Mouse (Mus musculus): Measurements from ENCODE around the gene Ing1.

Ing1 gene

DNA sequence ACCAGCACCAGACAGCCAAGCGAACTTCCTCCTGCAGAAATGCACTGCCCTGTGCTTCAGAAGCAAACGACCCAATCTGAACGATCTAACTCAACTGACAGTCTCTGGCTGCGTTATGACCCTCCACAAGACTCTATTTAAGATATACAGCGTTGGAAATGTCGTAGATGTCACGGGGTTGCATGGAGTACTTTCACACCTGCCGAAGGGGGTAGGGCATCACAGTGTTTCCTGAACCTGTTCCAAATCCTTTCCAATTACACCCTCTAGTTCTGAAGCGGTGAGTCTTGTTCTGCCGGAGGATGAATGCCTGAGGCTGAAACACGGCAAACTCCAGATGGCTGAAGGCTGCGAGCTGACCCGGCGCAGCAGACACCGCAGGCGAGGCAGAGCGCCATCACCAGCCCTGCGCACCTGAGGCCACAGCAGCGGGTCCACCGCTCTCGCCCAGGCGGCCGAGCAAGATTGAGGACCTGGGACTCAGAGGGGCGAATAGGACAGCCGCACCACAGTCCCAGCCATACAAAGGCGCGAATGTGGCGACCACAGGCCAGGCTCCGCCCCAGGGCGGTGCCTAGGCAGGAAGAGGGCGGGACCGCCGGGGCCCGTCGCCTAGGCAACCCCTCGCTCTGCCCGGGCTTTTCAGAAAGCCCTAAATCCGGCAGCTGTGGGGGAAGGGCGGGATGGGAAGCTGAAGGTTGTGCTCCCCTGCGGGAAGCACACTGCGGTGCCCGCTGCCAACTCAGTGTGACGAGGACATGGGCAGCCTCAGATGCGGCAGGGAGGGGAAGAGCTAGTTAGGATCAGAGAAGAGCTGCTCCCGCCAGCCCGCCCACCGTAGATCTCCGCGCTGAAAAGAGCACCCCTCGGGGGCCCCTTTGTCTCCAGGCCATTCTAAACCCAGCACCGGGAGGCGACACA, at the start of gene Ing1:
Ing1 (plus strand) TSS at position 773 of the 921 bp plus-strand sequence.
- peak; percentile 95 for DNase-seq (ENCODE audit: low read depth, low spot score)

DNA sequence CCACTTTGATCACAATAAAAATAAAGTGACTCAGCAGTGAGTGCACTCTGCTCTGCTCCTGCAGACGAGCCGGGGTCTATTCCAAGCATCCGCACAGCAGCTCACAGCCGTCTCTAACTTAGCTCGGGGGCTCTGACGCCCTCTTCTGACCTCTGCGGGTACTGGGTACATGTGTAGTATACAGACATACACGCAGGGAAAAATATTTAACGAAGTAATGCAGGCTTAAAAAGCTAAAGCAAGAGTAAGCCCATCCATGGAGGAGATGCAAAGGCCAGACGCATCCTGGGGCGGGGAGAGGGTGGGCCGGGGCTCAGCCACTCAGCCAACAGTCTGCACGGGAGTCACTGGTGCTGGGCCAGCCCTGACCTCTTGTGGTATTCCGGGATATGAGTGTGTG, 49.3 kb upstream of the Ing1 start:
- no peak for DNase-seq (ENCODE audit: low read depth, low spot score)

- DNase-seq (ENCODE audit: low read depth, low spot score) = no peak
Observed at GRCm38 (mm10) chr8:11506802-11507201, 48.6 kb upstream of the Ing1 start.

- no peak for DNase-seq (ENCODE audit: low read depth, low spot score)
Observed at GRCm38 (mm10) chr8:11508880-11509279, 46.5 kb upstream of the Ing1 start.

GRCm38 (mm10) chr8:11510971-11511370, 44.4 kb upstream of the Ing1 start:
- DNase-seq (ENCODE audit: low read depth, low spot score) = no peak

- no peak for DNase-seq (ENCODE audit: low read depth, low spot score)
Observed at GRCm38 (mm10) chr8:11512711-11513110, 42.7 kb upstream of the Ing1 start.

DNA sequence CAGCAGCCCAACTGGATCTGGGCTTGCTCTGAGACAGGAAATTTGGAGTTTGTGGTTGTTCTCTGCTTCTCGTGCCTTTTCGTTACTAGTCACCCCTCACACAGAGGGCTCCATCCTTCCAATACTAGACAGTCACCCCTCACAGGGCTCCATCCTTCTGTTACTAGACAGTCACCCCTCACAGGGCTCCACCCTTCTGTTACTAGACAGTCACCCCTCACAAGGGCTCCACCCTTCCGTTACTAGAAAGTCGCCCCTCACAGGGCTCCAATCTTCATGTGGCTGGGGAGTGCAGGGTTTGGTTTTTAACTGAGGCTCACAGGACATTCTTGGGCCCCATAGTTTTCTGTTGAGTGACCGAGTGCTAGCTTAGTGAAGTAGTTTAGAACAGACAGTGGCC, 42.1 kb upstream of the Ing1 start:
- no peak for DNase-seq (ENCODE audit: low read depth, low spot score)

GRCm38 (mm10) chr8:11516292-11516691, 39.1 kb upstream of the Ing1 start:
- DNase-seq (ENCODE audit: low read depth, low spot score) = no peak

DNA sequence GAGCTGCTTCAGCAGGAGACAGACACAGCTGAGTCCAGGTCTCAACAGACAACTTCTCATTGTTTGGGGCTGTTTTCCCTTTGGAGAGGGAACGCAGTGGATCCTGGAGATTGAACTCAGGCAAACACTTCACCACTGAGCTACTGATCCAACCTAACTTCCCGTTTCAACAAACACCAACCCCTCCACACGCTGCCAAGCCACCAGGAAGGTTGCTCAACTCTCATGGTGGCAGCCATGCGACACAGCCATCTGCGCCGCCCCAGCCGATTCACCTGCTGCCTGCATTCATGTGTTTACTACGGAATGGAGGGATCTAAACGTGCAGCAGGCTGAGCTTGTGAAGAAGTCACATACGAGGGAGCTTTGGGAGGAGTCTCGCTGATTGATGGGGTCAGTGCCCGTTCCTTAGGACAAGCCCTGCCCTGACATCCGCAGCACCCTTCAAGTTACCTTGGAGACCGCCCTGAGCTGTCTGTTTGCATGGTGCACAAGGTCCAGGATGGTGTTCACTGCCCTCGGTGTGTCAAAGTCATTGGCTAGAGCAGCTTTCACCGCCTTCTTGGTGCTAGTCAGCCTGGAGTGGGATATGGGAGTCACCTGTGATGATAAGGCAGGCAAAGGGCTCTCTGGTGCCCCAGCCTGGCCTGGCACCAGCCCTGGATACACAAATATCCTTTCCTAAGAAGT, 37.9 kb upstream of the Ing1 start:
- DNase-seq (ENCODE audit: low read depth, low spot score) = no peak

DNA sequence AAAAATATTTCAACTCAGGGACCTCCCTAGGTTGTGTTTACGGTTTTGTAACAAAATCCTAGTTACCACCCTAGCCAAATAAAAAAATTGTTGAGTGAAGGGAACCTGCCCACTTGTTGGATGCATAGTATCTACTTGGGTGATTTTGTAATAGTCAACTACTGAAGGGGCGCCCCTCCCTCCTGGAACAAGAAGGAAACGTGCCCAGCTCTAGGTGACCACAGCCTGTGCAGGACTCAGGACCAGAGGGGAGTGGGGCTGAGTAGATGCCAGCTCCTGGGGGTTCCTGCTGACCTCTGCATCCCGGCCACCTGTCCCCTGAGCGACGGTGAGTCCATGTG, 37.3 kb upstream of the Ing1 start:
- no peak for DNase-seq (ENCODE audit: low read depth, low spot score)

DNA sequence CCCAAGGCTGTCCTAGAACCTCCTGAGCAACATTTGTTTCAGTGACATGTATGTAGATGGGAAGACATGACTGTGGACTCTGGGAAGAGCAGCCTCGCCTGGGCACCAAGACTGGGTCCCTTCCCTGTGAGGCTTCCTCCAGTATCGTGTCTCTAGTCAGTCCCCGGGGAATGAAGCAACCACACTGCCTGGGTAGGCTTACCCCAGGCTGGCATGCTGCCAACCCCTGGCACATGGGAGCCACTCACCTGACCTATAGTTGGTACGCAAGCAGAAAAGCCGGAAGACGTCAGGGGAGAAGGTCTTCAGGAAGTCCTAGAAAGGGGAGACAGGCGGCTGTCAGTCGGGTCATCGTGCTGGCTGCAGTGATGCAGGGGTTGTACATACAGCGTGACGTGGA, 36.7 kb upstream of the Ing1 start:
- no peak for DNase-seq (ENCODE audit: low read depth, low spot score)

GRCm38 (mm10) chr8:11523331-11523730, 32.0 kb upstream of the Ing1 start:
- DNase-seq (ENCODE audit: low read depth, low spot score) = no peak

GRCm38 (mm10) chr8:11530155-11530770, 25.1 kb upstream of the Ing1 start:
- no peak for DNase-seq (ENCODE audit: low read depth, low spot score)

- no peak for DNase-seq (ENCODE audit: low read depth, low spot score)
Observed at GRCm38 (mm10) chr8:11530849-11531248, 24.5 kb upstream of the Ing1 start.

DNA sequence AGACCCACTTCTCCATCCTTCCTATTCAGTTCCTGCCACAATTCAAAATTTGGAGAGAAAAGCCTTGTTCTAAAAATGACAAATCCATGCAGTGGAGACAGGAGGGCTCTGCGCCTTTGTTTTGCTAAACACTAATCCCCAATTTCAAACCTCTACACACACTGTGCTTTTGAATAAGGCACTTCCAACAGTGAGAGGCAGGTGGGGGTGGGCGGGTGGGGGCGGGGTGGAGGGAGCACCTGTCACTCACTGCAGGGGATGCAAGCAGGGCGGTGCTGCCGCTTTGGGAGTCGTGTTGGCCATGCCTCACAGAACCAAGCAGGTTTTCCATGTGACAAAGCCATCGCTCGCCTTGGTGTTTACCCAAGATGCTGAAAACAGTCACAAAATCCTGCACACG, 20.9 kb upstream of the Ing1 start:
- no peak for DNase-seq (ENCODE audit: low read depth, low spot score)

DNA sequence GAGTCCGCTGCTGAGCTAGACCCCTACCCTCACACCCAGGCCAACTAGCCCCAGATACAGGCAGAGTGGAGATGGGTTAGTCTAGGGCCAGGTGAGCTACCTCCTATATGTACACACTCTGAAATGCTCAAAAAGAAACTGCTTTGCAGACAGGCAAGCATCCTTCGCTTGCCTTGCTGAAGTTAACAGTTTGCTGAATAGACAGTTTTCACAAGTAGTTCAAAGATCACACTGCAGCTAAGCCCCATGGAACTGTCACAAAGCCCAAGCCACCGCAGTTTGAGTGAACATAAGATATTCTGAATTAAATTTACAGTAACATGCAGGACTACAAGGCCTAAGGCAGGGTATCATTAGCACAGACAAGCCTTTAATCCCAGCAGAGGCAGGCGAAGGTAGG, 16.3 kb upstream of the Ing1 start:
- DNase-seq (ENCODE audit: low read depth, low spot score) = no peak

DNA sequence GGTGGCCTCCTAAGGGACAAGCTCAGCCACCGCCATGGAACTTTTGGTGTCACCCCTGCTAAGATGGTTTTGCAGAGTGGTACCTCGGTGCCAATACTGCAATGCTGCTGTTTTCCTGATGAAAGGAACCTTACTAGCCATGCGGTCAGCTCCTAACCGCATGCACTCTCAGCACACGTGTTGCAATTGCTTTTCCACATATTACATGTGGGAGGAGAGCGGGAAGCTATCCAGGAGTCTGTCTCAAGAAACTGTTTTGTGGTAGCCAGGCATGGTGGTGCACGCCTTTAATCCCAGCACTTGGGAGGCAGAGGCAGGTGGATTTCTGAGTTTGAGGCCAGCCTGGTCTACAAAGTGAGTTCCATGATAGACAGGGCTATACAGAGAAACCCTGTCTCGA, 15.2 kb upstream of the Ing1 start:
- DNase-seq (ENCODE audit: low read depth, low spot score) = no peak

- DNase-seq (ENCODE audit: low read depth, low spot score) = no peak
Observed at GRCm38 (mm10) chr8:11542031-11542430, 13.3 kb upstream of the Ing1 start.

DNA sequence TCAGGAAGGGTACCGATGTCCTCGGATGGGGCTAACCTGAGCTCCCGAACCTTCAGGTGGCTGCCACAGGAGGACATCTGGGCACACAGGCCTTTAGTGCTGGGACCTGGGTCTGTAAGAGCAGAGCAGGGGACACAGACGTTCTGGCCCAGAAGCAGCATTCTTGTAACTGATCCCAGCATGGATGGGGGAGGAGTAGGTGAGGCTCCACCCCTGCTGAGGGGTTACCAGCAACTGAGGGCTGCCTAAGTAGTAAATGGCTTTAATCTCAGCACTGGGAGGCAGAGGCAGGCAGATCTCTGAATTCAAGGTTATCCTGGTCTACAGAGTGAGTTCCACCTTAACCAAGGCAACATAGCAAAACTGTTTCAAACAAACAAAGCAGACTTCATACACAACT, 12.5 kb upstream of the Ing1 start:
- no peak for DNase-seq (ENCODE audit: low read depth, low spot score)

DNA sequence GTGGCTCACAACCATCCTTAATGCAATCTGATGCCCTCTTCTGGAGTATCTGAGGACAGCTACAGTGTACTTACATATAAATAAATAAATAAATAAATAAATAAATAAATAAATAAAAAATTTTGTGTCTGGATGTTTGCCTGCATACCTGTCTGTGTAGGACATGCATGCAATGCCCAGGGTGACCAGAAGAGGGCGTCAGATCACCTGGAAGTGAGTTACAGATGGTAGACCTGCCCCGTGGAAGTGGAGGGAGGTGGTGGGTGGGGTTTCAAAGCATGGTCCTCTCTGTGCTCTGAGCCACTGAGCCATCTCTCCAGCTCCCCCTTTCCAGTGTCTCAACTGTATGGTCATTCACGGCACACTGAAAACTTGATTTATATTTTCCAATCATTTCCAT, 11.0 kb upstream of the Ing1 start:
- DNase-seq (ENCODE audit: low read depth, low spot score) = no peak

GRCm38 (mm10) chr8:11547063-11547462, 8.3 kb upstream of the Ing1 start:
- no peak for DNase-seq (ENCODE audit: low read depth, low spot score)

GRCm38 (mm10) chr8:11549706-11550105, 5.7 kb upstream of the Ing1 start:
- DNase-seq (ENCODE audit: low read depth, low spot score) = no peak

Measured in brain, embryonic 18.5 days (tissue).